Mouse (Mus musculus): ENCODE results near the gene Prkaca. TPM values are rescaled to one million over a fixed set of nuclear protein-coding genes. Genes with fewer than 3 reads are reported as not detected.

Gene Prkaca
- polyA plus RNA-seq, 1 experiment from 2014 or later: 163 TPM

DNA sequence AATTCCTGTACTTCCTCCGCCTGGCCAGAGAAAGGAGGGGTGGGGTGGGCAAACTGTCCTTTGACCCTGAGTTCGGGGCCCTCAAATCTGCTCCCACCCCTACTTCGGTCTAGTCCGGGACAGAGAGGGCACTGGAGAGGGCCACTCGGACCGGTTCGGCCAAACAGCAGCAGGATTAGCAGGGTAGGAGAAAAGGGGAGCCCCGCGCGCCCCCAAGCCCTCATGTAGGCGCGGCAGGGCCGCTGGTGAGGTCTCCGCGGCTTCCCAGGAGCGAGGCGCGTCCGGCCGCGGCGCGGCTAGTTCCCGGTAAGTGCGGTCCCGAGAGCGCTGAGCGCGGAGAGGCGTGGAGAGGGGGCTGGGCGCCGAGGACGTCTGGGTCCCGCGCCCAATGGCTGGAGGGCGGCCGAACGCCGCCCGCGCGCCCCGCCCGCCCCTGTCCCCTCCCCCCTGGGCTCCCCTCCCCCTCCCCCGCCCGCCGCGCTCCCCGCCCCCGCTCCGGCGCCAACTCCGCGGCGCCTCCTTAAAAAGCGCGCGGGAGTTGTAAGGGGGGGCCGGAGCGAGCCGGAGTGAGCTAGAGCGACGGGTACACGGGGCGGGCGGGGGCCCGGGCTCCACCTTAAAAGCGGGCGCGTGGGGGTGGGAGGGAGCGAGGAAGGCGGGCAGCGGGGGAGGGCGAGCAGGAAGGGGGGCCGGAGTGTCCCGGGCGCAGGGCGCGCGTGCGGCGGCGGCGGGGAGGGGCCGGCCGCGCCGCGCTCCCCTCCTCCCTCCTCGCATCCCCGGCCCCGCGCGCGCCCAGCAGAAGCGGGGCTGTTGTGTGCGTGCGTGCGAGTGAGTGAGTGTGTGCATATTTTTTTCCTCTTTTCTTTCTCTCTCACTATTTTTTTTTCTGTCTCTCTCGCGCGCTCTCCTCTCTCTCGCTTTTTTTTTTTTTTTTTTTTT lies 24.0 kb downstream of the Prkaca start:
- peaks cover 38% of the 10 kb centered on the region for H3K4me1 ChIP-seq
- no peaks in the 10 kb centered on the region for H3K9me3 ChIP-seq (replicated peaks)
- H3K27me3 ChIP-seq: peaks cover 6% of the 10 kb centered on the region; the same call in 1 of the 2 replicates
- H3K36me3 ChIP-seq: peaks cover 55% of the 10 kb centered on the region
- peak overlapping the region; percentile 76 for H3K9ac ChIP-seq
- WGBS: under 1% methylated on average over 67 of the region's 103 CpGs
- peak; percentile 87 for ATAC-seq (replicated peaks; ENCODE audit: low FRiP score)
- H3K4me3 ChIP-seq (replicated peaks): peak overlapping the region; percentile 71
- peak overlapping the region; percentile 92 for H3K4me2 ChIP-seq
- peak overlapping the region; percentile 97 for H3K27ac ChIP-seq

- H3K27me3 ChIP-seq: peaks cover 6% of the 10 kb centered on the region; the same call in 1 of the 2 replicates
- ATAC-seq (replicated peaks; ENCODE audit: low FRiP score): no peak; the same call in 1 of the 2 replicates
Observed at GRCm38 (mm10) chr8:83997511-83998141, 24.8 kb downstream of the Prkaca start, which contains the start of gene Samd1. TSS of gene Samd1 (plus strand) at chr8:83997672.

GRCm38 (mm10) chr8:83998231-83999056 lies 25.7 kb downstream of the Prkaca start:
- H3K4me1 ChIP-seq: peaks cover 44% of the 10 kb centered on the region
- ATAC-seq (replicated peaks; ENCODE audit: low FRiP score): peak; percentile 35

More at GRCm38 (mm10) chr8:83997511-83998141, 24.8 kb downstream of the Prkaca start, which contains the start of gene Samd1:
- Histone ChIP-seq H3K4me1 (peaks cover 38% of the 10 kb centered on the region), H3K4me2 (peak within 1 kb of the TSS; percentile 92), H3K9ac (peak within 1 kb of the TSS; percentile 76), H3K9me3 (replicated peaks) (no peaks in the 10 kb centered on the region), H3K36me3 (peaks cover 55% of the 10 kb centered on the region), H3K27ac (peak within 1 kb of the TSS; percentile 97), H3K4me3 (replicated peaks) (peak within 1 kb of the TSS; percentile 71)
- WGBS: under 1% methylated on average over 68 of the region's 112 CpGs

DNA sequence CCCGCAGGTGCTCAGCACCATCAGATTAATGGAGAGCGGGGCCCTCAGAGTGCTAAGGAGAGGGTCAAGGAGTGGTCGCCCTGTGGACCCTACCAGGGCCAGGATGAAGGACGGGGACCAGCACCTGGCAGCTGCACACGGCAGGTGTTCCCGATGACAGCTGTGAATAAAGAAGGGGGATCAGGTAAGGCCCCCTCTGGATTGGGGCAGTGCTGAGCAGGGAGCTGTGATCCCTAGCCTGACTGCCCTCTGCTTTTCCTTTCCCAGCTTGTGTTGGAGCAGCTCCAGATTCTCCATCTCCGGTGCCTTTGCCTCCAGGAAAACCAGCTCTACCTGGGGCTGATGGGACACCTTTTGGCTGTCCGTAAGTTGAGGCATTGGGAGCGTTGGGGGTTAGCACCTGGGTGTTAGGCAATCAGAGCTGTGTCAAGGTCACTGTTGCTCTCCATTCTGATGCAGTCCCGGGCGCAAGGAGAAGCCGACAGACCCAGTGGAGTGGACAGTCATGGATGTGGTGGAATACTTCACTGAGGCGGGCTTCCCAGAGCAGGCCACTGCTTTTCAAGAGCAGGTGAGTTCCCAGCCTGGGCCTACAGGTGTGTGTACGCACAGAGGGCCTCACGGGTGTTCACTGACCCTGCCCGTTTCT lies 26.4 kb downstream of the Prkaca start:
- 63% methylated on average over 16 of the region's 16 CpGs for WGBS
- H3K9me3 ChIP-seq (replicated peaks): no peaks in the 10 kb centered on the region
- H3K4me2 ChIP-seq: peak overlapping the region; percentile 92
- H3K36me3 ChIP-seq: peaks cover 48% of the 10 kb centered on the region
- 0 out of 2 replicates have a peak overlapping the region, but pooled peaks have one; percentile 89 for H3K27ac ChIP-seq
- no peak for ATAC-seq (replicated peaks; ENCODE audit: low FRiP score)
- peak overlapping the region; percentile 72 for H3K9ac ChIP-seq
- peak overlapping the region; percentile 71 for H3K4me3 ChIP-seq (replicated peaks)
- H3K27me3 ChIP-seq: peaks cover 6% of the 10 kb centered on the region; the same call in 1 of the 2 replicates
- peaks cover 52% of the 10 kb centered on the region for H3K4me1 ChIP-seq

More at GRCm38 (mm10) chr8:83998231-83999056, 25.7 kb downstream of the Prkaca start:
- Histone ChIP-seq H3K9ac (peak overlapping the region; percentile 72), H3K9me3 (replicated peaks) (no peaks in the 10 kb centered on the region), H3K27ac (peak overlapping the region; percentile 89), H3K4me3 (replicated peaks) (peak overlapping the region; percentile 71), H3K27me3 (peaks cover 6% of the 10 kb centered on the region; the same call in 1 of the 2 replicates), H3K4me2 (peak overlapping the region; percentile 92), H3K36me3 (peaks cover 54% of the 10 kb centered on the region)
- WGBS: 1% methylated on average over 71 of the region's 92 CpGs

DNA sequence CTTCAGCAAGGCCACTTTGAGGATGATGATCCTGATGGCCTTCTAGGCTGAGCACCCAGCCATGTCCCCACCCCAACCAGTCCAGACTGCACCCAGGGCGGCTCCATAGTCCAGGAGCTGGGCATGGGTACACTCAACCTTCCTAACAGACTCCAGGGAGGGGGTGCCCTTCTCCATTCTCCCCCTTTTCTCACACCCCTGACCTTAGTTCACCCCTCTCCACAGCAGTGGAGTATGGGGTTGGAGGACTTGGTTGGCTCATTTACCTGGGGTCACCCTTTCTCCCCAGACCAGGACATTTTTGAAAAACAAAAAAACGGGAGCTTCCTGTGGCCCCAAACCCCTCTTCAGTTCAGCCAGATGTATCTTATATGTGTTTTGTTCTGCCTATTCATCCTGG lies 27.0 kb downstream of the Prkaca start:
- H3K4me2 ChIP-seq: peak overlapping the region; percentile 92; the same call in 1 of the 2 replicates
- H3K27ac ChIP-seq: no peak overlapping the region
- peaks cover 6% of the 10 kb centered on the region; the same call in 1 of the 2 replicates for H3K27me3 ChIP-seq
- peaks cover 41% of the 10 kb centered on the region for H3K36me3 ChIP-seq
- 0 out of 2 replicates have a peak overlapping the region, but pooled peaks have one; percentile 4 for H3K9ac ChIP-seq
- no peaks in the 10 kb centered on the region for H3K9me3 ChIP-seq (replicated peaks)
- ATAC-seq (replicated peaks; ENCODE audit: low FRiP score): no peak
- peak overlapping the region; percentile 71; the same call in 1 of the 2 replicates for H3K4me3 ChIP-seq (replicated peaks)
- 88% methylated on average over 2 of the region's 2 CpGs for WGBS
- peaks cover 56% of the 10 kb centered on the region for H3K4me1 ChIP-seq

- H3K4me3 ChIP-seq (replicated peaks): peak within 1 kb of the TSS; percentile 11
Observed at GRCm38 (mm10) chr8:84001281-84002000, 28.6 kb downstream of the Prkaca start, which contains the start of gene 1700067K01Rik. TSS of gene 1700067K01Rik (plus strand) at chr8:84001502.

GRCm38 (mm10) chr8:84002957-84003611 lies 30.3 kb downstream of the Prkaca start:
- peaks cover 36% of the 10 kb centered on the region for H3K36me3 ChIP-seq
- ATAC-seq (replicated peaks; ENCODE audit: low FRiP score): no peak
- no peak overlapping the region for H3K9ac ChIP-seq
- H3K4me1 ChIP-seq: peaks cover 47% of the 10 kb centered on the region
- H3K9me3 ChIP-seq (replicated peaks): no peaks in the 10 kb centered on the region
- no peak overlapping the region for H3K27ac ChIP-seq
- WGBS: 60% methylated on average over 12 of the region's 12 CpGs
- no peak overlapping the region for H3K4me3 ChIP-seq (replicated peaks)
- H3K4me2 ChIP-seq: no peak overlapping the region
- peaks cover 6% of the 10 kb centered on the region; the same call in 1 of the 2 replicates for H3K27me3 ChIP-seq

More at GRCm38 (mm10) chr8:84001281-84002000, 28.6 kb downstream of the Prkaca start, which contains the start of gene 1700067K01Rik:
- Histone ChIP-seq H3K9ac (no peak within 1 kb of the TSS), H3K4me2 (peak within 1 kb of the TSS; percentile 44), H3K4me1 (peaks cover 50% of the 10 kb centered on the region), H3K36me3 (peaks cover 36% of the 10 kb centered on the region), H3K27me3 (peaks cover 6% of the 10 kb centered on the region; the same call in 1 of the 2 replicates), H3K27ac (no peak within 1 kb of the TSS), H3K9me3 (replicated peaks) (no peaks in the 10 kb centered on the region)
- ATAC-seq (replicated peaks; ENCODE audit: low FRiP score): no peak
- 33% methylated on average over 61 of the region's 61 CpGs for WGBS

- ATAC-seq (replicated peaks; ENCODE audit: low FRiP score): no peak
- peaks cover 46% of the 10 kb centered on the region for H3K4me1 ChIP-seq
- H3K9ac ChIP-seq: peak overlapping the region; percentile 63
- H3K27ac ChIP-seq: peak overlapping the region; percentile 88
- H3K36me3 ChIP-seq: peaks cover 36% of the 10 kb centered on the region
- H3K4me3 ChIP-seq (replicated peaks): peak overlapping the region; percentile 59
- H3K27me3 ChIP-seq: peaks cover 6% of the 10 kb centered on the region; the same call in 1 of the 2 replicates
- no peaks in the 10 kb centered on the region for H3K9me3 ChIP-seq (replicated peaks)
- peak overlapping the region; percentile 93 for H3K4me2 ChIP-seq
- 67% methylated on average over 6 of the region's 6 CpGs for WGBS
Observed at GRCm38 (mm10) chr8:84003612-84004246, 30.9 kb downstream of the Prkaca start.

- H3K9me3 ChIP-seq (replicated peaks): no peaks in the 10 kb centered on the region
- under 1% methylated on average over 30 of the region's 30 CpGs for WGBS
- H3K36me3 ChIP-seq: peaks cover 29% of the 10 kb centered on the region
Observed at GRCm38 (mm10) chr8:84004533-84005201, 31.9 kb downstream of the Prkaca start.

More at GRCm38 (mm10) chr8:84004533-84005201, 31.9 kb downstream of the Prkaca start:
- peak overlapping the region; percentile 93 for H3K4me2 ChIP-seq
- peak overlapping the region; percentile 88 for H3K27ac ChIP-seq
- peaks cover 38% of the 10 kb centered on the region for H3K4me1 ChIP-seq
- ATAC-seq (replicated peaks; ENCODE audit: low FRiP score): peak; percentile 79
- peak overlapping the region; percentile 63 for H3K9ac ChIP-seq
- H3K27me3 ChIP-seq: peaks cover 6% of the 10 kb centered on the region; the same call in 1 of the 2 replicates
- peak overlapping the region; percentile 59 for H3K4me3 ChIP-seq (replicated peaks)

All from kidney, embryonic 15.5 days (tissue).